Comparison of ENCODE assay signal across 15 mouse cellular contexts in genomic region chr1:184483371-184483770, GRCm38 (mm10).
"Had no signal": no experiment of that assay in that cellular context is flagged by ENCODE, and none has a peak within 500 bp of the region (broad histone marks: within the 10 kb centered on the region; RNA-seq: fewer than 3 reads in every experiment).

No protein-coding gene starts in this region.

- H3K36me3 ChIP-seq: limb, embryonic 10.5 days; limb, embryonic 13.5 days; liver, embryonic 12.5 days; liver, embryonic 15.5 days; lung, embryonic 15.5 days; midbrain, embryonic 13.5 days had no signal

- H3K9me3 ChIP-seq: limb, embryonic 10.5 days; limb, embryonic 13.5 days; liver, embryonic 12.5 days; liver, embryonic 15.5 days; lung, embryonic 15.5 days; midbrain, embryonic 13.5 days had no signal

- H3K4me3 ChIP-seq: layer of hippocampus, adult 2 months; limb, embryonic 10.5 days; limb, embryonic 13.5 days; liver, embryonic 12.5 days; liver, embryonic 15.5 days; lung, embryonic 15.5 days; midbrain, embryonic 13.5 days had no signal

- H3K27me3 ChIP-seq: liver, embryonic 12.5 days; liver, embryonic 15.5 days; midbrain, embryonic 13.5 days had no signal

- DNase-seq: kidney, adult 2 months; kidney, postnatal 25 days; layer of hippocampus, adult 9-11 months; liver; thymus, adult 18-20 months; thymus, postnatal 36 days had no signal

- H3K4me1 ChIP-seq: liver, embryonic 12.5 days; lung, embryonic 15.5 days; midbrain, embryonic 13.5 days had no signal

- H3K27ac ChIP-seq: kidney, postnatal 0 days; layer of hippocampus, adult 2 months; limb, embryonic 10.5 days; limb, embryonic 13.5 days; liver, embryonic 12.5 days; liver, embryonic 15.5 days; lung, embryonic 15.5 days; macrophage; midbrain, embryonic 13.5 days had no signal
